Mouse (Mus musculus) limb, embryonic 14.5 days (tissue): ENCODE measurements at regions not wholly inside any gene's neighbourhood (a gene's known extent, or its start where the extent isn't known, plus 50 kb on each side); places are given as distances from the start of the nearest gene placed in this dataset.

ENCODE experiments used
- ATAC-seq: fragments of 200-750 bp; cut with Nextera tagmentation; 2 replicates; pipeline ENCODE4 v1.8.0; 2017; ENCODE audit warnings: low read depth, moderate number of reproducible peaks, moderate TSS enrichment; ENCODE audit not compliant: low FRiP score
- DNase-seq: peaks from one replicate; pipeline ENCODE4 v3.0.0-alpha.2; 2015; ENCODE audit warnings: low spot score
- H3K27ac ChIP-seq: fragments of 300-500 bp; sonication (generic); replicated peaks from 2 replicates; pipeline ENCODE4 v1.5.1; 2014; ENCODE audit warnings: low read depth, mild to moderate bottlenecking, low read length, moderate library complexity, mixed read lengths
- H3K27me3 ChIP-seq: fragments of 300-500 bp; sonication (generic); 2 replicates; pipeline ENCODE4 v1.6.1; 2014; ENCODE audit warnings: low read length, mixed read lengths; ENCODE audit not compliant: control insufficient read depth, insufficient read depth
- H3K36me3 ChIP-seq: fragments of 300-500 bp; sonication (generic); 2 replicates; pipeline ENCODE4 v1.6.1; 2014; ENCODE audit warnings: mild to moderate bottlenecking, low read length, moderate library complexity, mixed read lengths; ENCODE audit not compliant: control insufficient read depth, insufficient read depth
- H3K4me1 ChIP-seq: fragments of 300-500 bp; sonication (generic); 2 replicates; pipeline ENCODE4 v1.6.1; 2014; ENCODE audit warnings: antibody characterized with exemption, low read length, mixed read lengths; ENCODE audit not compliant: control insufficient read depth, insufficient read depth
- H3K4me2 ChIP-seq: fragments of 300-500 bp; sonication (generic); replicated peaks from 2 replicates; pipeline ENCODE4 v1.6.1; 2014; ENCODE audit warnings: low read depth, mild to moderate bottlenecking, low read length, moderate library complexity; ENCODE audit not compliant: severe bottlenecking
- H3K4me3 ChIP-seq: fragments of 300-500 bp; sonication (generic); replicated peaks from 2 replicates; pipeline ENCODE4 v1.5.1; 2014; ENCODE audit warnings: low read length
- H3K9ac ChIP-seq: fragments of 300-500 bp; sonication (generic); 2 replicates; pipeline ENCODE4 v1.6.1; 2014; ENCODE audit warnings: mild to moderate bottlenecking, low read depth, low read length, moderate library complexity; ENCODE audit not compliant: severe bottlenecking
- H3K9me3 ChIP-seq: fragments of 300-500 bp; sonication (generic); 2 replicates; pipeline ENCODE4 v1.6.1; 2016; ENCODE audit warnings: low read length; ENCODE audit not compliant: control insufficient read depth
- POLR2A ChIP-seq: fragments of 200-500 bp; IDR thresholded peaks from 2 replicates; pipeline ENCODE4 v1.8.0; 2012; ENCODE audit warnings: inconsistent platforms, mild to moderate bottlenecking, moderate library complexity, borderline replicate concordance; ENCODE audit not compliant: insufficient read depth, insufficient read length; ENCODE audit errors: extremely low read depth
- WGBS: fragments of 180-500 bp; shearing (Covaris S2); extraction: QIAGEN DNeasy Blood & Tissue Kit; methylation state at CpG from one replicate; pipeline ENCODE4 v1.1.7; 2014; 5-methylcytosine and 5-hydroxymethylcytosine counted together

DNA sequence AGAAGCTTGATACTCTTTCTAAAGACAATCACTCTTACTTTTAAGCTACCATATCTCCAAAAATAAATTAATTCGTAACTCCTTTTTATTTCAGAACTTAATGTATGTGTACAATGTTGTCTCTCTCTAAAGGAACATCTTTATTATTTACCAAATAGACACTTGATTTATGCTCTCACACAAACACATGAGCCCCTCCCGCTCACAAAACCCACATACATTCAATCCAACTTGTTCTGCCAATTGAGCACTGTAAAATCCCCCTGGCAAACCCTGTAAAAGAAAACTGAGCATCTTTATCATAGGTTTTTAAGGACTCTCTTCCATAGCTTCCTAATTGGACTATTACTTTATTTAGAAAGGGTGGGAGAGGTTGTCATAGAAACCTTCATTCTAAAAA lies 812.5 kb downstream of the Phf3 start:
- TF ChIP-seq POLR2A = no peak
- Histone ChIP-seq H3K27me3 (no peaks in the 10 kb centered on the region), H3K4me2 (no peak overlapping the region), H3K4me1 (no peaks in the 10 kb centered on the region), H3K36me3 (no peaks in the 10 kb centered on the region), H3K9me3 (no peaks in the 10 kb centered on the region), H3K4me3 (no peak overlapping the region), H3K9ac (no peak overlapping the region), H3K27ac (no peak overlapping the region)
- DNase-seq (no peak), ATAC-seq (no peak)
- WGBS = 85% methylated on average over 2 of the region's 2 CpGs

GRCm38 (mm10) chr1:30060806-30061205 lies 812.9 kb downstream of the Phf3 start:
- ATAC-seq = peak; percentile 62

DNA sequence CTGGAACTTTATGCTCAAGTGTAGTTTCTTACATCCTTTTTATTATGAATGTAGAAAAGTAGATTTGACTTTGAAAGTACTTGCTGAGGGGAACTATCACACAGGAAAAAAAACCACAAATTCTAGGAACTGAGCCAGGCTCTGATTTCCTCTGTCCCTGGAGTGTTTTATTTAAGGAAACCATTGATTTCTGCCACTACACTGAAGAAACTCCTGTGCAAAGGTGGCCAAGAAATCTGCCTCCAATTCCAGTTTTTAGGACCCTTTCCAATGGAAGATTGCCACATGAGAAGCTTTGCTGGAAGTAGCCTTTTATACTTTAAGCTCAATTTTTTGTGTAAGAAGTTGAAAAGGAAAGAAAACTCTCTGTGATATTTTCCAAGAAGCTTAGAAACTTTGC lies 856.1 kb downstream of the Phf3 start:
- no peaks in the 10 kb centered on the region for H3K9me3 ChIP-seq
- no peak overlapping the region for H3K4me3 ChIP-seq
- no peak overlapping the region for H3K4me2 ChIP-seq
- H3K36me3 ChIP-seq = no peaks in the 10 kb centered on the region
- no peaks in the 10 kb centered on the region for H3K4me1 ChIP-seq
- DNase-seq (peak; percentile 91), ATAC-seq (peak; percentile 34; the same call in 1 of the 2 replicates)
- H3K9ac ChIP-seq = no peak overlapping the region
- no peak overlapping the region for H3K27ac ChIP-seq
- no peak for TF ChIP-seq POLR2A
- H3K27me3 ChIP-seq = no peaks in the 10 kb centered on the region

More at GRCm38 (mm10) chr1:30060806-30061205, 812.9 kb downstream of the Phf3 start:
- Histone ChIP-seq H3K9me3 (no peaks in the 10 kb centered on the region), H3K4me1 (no peaks in the 10 kb centered on the region), H3K27ac (no peak overlapping the region), H3K4me2 (no peak overlapping the region), H3K36me3 (no peaks in the 10 kb centered on the region), H3K9ac (no peak overlapping the region), H3K4me3 (no peak overlapping the region), H3K27me3 (no peaks in the 10 kb centered on the region)
- 6% methylated on average over 1 of the region's 1 CpGs for WGBS
- TF ChIP-seq POLR2A = no peak
- peak; percentile 70 for DNase-seq

- no peak for DNase-seq
- Histone ChIP-seq H3K27me3 (no peaks in the 10 kb centered on the region), H3K4me3 (no peak overlapping the region), H3K27ac (no peak overlapping the region), H3K9me3 (no peaks in the 10 kb centered on the region), H3K36me3 (no peaks in the 10 kb centered on the region), H3K4me1 (no peaks in the 10 kb centered on the region), H3K9ac (no peak overlapping the region), H3K4me2 (no peak overlapping the region)
- TF ChIP-seq POLR2A = no peak
- ATAC-seq = no peak
- 70% methylated on average over 1 of the region's 1 CpGs for WGBS
Measured at GRCm38 (mm10) chr1:30008757-30009340, 864.9 kb downstream of the Phf3 start.
